Mouse (Mus musculus) heart, postnatal 25 days (tissue): ENCODE results near the gene Kalrn. TPM values are rescaled to one million over a fixed set of nuclear protein-coding genes. Genes with fewer than 3 reads are reported as not detected.
A peak's percentile ranks its signal among the peaks of the same experiment; 100 is the strongest.

Experiments
- DNase-seq: peaks from one replicate; pipeline ENCODE4 v3.0.0; 2022; ENCODE audit warnings: low spot score
- intact Hi-C: fragments of 180-260 bp; cut with DNase I; formaldehyde crosslinking; loops from one replicate; pipeline ENCODE4 v1.15.1; 2025
- total RNA-seq, 2 experiments: library from RNA; stranded (reverse); gene quantifications; 2 replicates each; pipeline ENCODE4 v1.2.3; 2021

Kalrn gene
- total RNA-seq, 2 experiments from 2014 or later = 26.6 to 31.3 TPM

DNA sequence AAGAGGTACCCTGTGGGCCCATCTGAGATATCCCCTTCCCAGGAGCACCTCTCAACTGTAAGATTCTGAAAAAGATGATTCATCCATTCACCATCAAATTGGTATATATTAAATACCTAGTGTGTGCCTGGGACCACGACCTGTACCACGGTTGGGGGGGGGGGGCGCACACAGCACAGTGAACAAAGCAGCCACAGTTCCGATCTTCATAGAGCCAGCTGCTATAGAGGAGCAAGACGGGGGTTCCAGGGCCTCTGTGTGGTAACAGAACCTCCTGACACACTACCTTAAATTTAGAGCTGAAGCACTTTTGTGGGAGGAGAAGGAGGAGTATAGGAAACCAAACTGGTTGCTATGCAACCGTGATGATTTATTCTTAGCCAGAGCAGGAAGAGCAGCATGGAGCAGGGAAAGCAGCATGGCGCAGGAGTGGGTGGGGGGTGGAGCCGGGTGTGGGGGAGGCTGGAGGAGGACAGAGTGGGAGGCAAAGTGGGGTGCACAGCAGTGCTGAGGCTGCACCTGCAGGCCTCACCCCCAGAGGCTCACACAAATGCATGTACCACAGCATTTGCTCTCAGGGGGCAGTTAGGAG is 104.0 kb downstream of the Kalrn start:
- intact Hi-C loops = no loop called here

GRCm38 (mm10) chr16:34466649-34467048 is 106.7 kb downstream of the Kalrn start:
- intact Hi-C loops = no loop called here
- no peak for DNase-seq

More for the DNA sequence above, 104.0 kb downstream of the Kalrn start:
- no peak for DNase-seq

DNA sequence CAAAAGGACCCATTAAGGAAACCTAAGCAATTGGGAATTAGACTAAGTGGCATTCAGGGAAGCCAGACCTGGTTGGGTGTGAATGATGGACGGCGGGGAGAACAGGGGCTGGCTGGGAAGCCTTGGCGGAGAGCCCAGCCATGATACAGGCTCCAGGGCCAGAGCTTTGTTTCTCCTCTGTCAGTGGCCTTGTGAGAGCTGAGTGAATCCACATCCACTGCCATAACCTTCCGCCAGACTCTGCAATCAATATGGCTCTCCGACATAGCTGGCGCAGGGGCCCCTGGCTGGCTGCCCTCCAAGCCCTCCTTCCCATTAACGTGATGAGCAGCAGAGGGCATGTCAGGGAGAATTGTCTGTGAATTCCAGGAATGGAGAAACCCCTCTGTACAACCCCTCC is 117.0 kb downstream of the Kalrn start:
- intact Hi-C loops = no loop called here
- DNase-seq = no peak

GRCm38 (mm10) chr16:34445666-34446065 is 127.7 kb downstream of the Kalrn start:
- intact Hi-C loops = no loop called here
- no peak for DNase-seq

DNA sequence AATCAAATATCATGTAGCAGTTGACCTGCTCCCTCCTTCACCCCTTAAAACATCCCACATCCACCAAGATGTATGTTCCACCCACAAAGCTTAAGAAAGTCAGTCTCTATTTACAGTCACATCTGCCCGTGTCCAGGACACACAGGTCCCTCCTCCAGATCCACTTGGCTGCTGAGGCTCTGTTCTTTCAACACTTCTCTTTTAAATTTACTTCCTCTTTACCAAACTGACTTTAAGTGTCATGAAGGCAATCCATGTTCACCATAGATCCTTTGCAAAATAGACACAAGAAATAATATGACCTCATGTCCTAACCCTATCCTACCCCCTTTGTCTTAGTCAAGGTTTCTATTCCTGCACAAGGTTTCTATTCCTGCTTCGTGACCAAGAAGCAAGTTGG is 131.6 kb downstream of the Kalrn start:
- DNase-seq = no peak
- intact Hi-C loops = no loop called here

- intact Hi-C loops = no loop called here
- DNase-seq = peak; percentile 74
Observed at GRCm38 (mm10) chr16:34440994-34441414, 132.3 kb downstream of the Kalrn start.

GRCm38 (mm10) chr16:34440019-34440615 is 133.2 kb downstream of the Kalrn start:
- intact Hi-C loops = no loop called here
- DNase-seq = no peak

GRCm38 (mm10) chr16:34430131-34430530 is 143.2 kb downstream of the Kalrn start:
- no peak for DNase-seq
- intact Hi-C loops = no loop called here

GRCm38 (mm10) chr16:34427654-34428053 is 145.7 kb downstream of the Kalrn start:
- intact Hi-C loops = no loop called here
- no peak for DNase-seq

GRCm38 (mm10) chr16:34421473-34421872 is 151.9 kb downstream of the Kalrn start:
- intact Hi-C loops = no loop called here

GRCm38 (mm10) chr16:34417966-34418365 is 155.4 kb downstream of the Kalrn start:
- no peak for DNase-seq
- intact Hi-C loops = no loop called here

More at GRCm38 (mm10) chr16:34421473-34421872, 151.9 kb downstream of the Kalrn start:
- DNase-seq = peak; percentile 10

DNA sequence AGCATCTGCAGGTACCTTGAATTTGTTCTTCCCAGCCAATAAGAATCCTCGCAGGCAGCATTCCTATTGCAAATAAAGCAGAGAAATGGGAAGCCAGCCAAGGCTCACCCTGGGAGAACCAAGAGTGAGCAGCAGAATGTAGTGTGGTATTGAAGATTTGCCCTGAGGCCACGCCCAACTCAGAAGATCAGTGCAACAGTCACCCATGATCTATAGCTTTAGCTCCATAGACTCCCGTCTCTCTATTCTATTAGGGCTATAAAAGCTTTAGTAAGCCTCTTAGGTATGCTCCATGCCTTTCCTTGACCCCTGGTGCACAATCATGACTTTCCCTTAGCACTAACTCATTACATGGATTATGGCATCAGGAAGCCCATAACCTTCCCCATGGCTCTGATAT is 155.9 kb downstream of the Kalrn start:
- no peak for DNase-seq
- intact Hi-C loops = no loop called here

GRCm38 (mm10) chr16:34414581-34414980 is 158.8 kb downstream of the Kalrn start:
- peak; percentile 53 for DNase-seq
- intact Hi-C loops = no loop called here

DNA sequence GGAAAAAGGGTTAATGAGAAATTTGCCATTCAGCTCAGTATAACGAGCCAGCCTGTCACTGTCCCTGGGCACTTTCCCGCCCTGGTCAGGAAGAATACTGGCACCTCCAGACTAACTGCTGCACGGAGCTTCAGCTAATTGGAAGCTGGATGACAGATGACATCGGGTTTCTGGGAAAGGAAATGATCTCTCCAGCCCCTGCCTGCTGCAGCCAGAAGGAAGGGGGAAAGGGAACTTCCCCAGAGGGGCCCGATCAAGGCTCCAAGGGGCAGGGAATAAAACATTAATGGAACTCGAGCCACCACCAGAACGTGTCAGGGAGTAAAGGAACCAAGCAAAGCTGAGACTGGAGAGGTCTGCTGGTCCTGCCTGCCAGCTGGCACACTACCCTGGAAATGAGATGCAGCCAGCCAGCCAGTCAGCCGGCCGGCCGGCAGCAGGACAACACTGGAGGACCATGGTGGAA is 159.4 kb downstream of the Kalrn start:
- intact Hi-C loops = no loop called here
- DNase-seq = peak; percentile 71

DNA sequence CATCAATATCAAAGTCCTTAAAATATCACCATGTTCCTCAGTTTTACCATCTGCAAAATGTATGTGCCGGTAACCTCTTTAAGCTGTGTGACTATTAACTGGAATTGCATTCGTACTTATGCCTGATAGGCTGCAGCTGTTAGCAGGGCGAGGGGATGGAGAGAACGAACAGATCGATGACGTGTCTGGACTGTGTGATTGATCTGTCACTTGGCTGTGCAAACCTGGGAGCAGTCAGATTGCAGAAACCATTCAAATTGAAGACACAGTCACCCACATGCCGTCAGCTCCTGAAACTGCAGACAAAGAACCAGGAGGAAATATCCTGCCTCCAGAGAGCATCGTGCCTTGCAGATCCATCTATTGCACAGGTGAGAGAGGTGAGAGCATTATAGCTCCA is 166.3 kb downstream of the Kalrn start:
- DNase-seq = no peak
- intact Hi-C loops = no loop called here

- DNase-seq = no peak
- intact Hi-C loops = no loop called here
Observed at GRCm38 (mm10) chr16:34405094-34405493, 168.2 kb downstream of the Kalrn start.

DNA sequence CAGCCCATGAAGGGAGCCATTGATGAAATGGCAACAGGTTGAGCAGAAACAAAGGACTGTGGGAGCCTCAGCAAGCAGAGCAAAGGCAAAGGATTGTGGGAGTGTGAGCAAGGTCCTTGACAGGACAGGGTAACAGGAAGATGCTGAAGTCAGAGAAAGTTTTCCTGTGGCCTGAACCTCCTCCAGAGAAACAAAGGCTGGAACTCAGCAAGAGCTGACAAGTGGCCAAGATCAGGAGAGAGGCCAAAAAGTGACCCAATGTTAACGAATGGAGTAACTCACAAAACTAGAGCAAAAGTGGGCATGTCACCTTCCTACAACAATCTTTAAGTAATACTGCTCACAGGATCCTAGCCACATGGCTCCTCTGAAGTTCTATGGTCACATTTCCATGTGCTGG is 172.1 kb downstream of the Kalrn start:
- DNase-seq = no peak
- intact Hi-C loops = no loop called here

GRCm38 (mm10) chr16:34400102-34400728 is 173.1 kb downstream of the Kalrn start:
- intact Hi-C loops = no loop called here
- no peak for DNase-seq

DNA sequence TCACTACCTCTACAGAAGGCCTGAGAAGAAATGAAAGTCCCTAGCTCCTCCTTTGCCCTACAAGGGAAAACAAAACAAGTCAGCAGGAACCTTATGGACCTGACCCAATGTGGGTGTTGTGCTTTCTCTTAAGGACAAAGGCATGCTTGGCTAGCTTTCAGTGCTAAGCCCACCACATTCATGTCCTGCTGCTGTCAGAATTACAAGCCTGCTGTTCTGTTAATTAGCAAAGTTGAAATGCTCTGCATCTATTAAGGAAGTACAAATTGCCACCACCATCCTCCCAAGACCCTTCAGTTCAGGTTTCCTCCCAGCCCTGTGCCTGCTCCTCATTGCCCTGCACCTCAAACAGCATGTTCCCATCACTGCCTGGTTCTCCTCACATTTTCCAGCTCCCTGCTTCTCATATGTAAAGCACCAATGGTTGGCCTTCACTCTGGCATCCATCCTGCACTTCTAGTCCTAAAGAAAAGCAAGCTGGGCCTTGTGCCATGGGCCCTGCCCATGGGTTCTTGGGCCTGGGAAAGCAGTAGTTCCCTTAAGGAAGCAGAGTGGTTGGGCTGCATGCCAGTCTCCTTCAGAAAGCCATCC is 178.0 kb downstream of the Kalrn start:
- DNase-seq = no peak
- intact Hi-C loops = no loop called here

GRCm38 (mm10) chr16:34389520-34390271 is 183.6 kb downstream of the Kalrn start:
- intact Hi-C loops = no loop called here
- no peak for DNase-seq
